Mouse (Mus musculus) hindbrain, embryonic 14.5 days (tissue): ENCODE data around the gene Tfr2. TPM values are rescaled to one million over a fixed set of nuclear protein-coding genes. Genes with fewer than 3 reads are reported as not detected.
A peak's percentile ranks its signal among the peaks of the same experiment; 100 is the strongest.

ENCODE experiments used
- ATAC-seq: fragments of 200-750 bp; cut with Nextera tagmentation; 2 replicates; pipeline ENCODE4 v1.8.0; 2017; ENCODE audit warnings: moderate number of reproducible peaks, mild to moderate bottlenecking, moderate TSS enrichment, moderate library complexity; ENCODE audit not compliant: low FRiP score
- DNase-seq: peaks from one replicate; pipeline ENCODE4 v3.0.0-alpha.2; 2015; ENCODE audit warnings: low spot score
- H3K27ac ChIP-seq: fragments of 300-500 bp; sonication (generic); 2 replicates; pipeline ENCODE4 v1.5.1; 2014; ENCODE audit warnings: mild to moderate bottlenecking, moderate library complexity
- H3K27me3 ChIP-seq: fragments of 300-500 bp; sonication (generic); 2 replicates; pipeline ENCODE4 v1.6.1; 2014; ENCODE audit warnings: mild to moderate bottlenecking, low read length, mixed read lengths; ENCODE audit not compliant: control insufficient read depth, insufficient read depth
- H3K36me3 ChIP-seq: fragments of 300-500 bp; sonication (generic); replicated peaks from 2 replicates; pipeline ENCODE4 v1.6.1; 2014; ENCODE audit not compliant: control insufficient read depth, insufficient read depth
- H3K4me1 ChIP-seq: fragments of 300-500 bp; sonication (generic); replicated peaks from 2 replicates; pipeline ENCODE4 v1.6.1; 2014; ENCODE audit warnings: antibody characterized with exemption, low read length, mixed read lengths; ENCODE audit not compliant: control insufficient read depth, insufficient read depth
- H3K4me2 ChIP-seq: fragments of 300-500 bp; sonication (generic); replicated peaks from 2 replicates; pipeline ENCODE4 v1.6.1; 2014; ENCODE audit warnings: mild to moderate bottlenecking, moderate library complexity
- H3K4me3 ChIP-seq: fragments of 300-500 bp; sonication (generic); replicated peaks from 2 replicates; pipeline ENCODE4 v1.5.1; 2014; ENCODE audit warnings: mild to moderate bottlenecking, low read length
- H3K9ac ChIP-seq: fragments of 300-500 bp; sonication (generic); 2 replicates; pipeline ENCODE4 v1.6.1; 2014
- H3K9me3 ChIP-seq: fragments of 300-500 bp; sonication (generic); 2 replicates; pipeline ENCODE4 v1.6.1; 2016; ENCODE audit warnings: low read length; ENCODE audit not compliant: control insufficient read depth
- WGBS: fragments of 180-500 bp; shearing (Covaris S2); extraction: QIAGEN DNeasy Blood & Tissue Kit; methylation state at CpG from one replicate; pipeline ENCODE4 v1.1.7; 2014; 5-methylcytosine and 5-hydroxymethylcytosine counted together
- polyA plus RNA-seq: library from polyadenylated mRNA; unstranded; fragments of >200 nt; fragmentation: Nextera tagmentation; extraction: Ambion mirVana; gene quantifications from 2 replicates; pipeline ENCODE4 v1.2.1, GENCODE M21; 2014

The Tfr2 gene
- polyA plus RNA-seq, 1 experiment from 2014 or later: 5.3 TPM

- H3K4me3 ChIP-seq: no peak overlapping the region; the same call in 1 of the 2 replicates
- ATAC-seq: no peak
- H3K27me3 ChIP-seq: peaks cover 12% of the 10 kb centered on the region; the same call in 1 of the 2 replicates
- H3K27ac ChIP-seq: no peak overlapping the region
- peak overlapping the region; percentile 43 for H3K4me2 ChIP-seq
- WGBS: 11% methylated on average over 26 of the region's 26 CpGs
- 0 out of 2 replicates have a peak, but pooled peaks cover 7% of the 10 kb centered on the region for H3K4me1 ChIP-seq
- H3K9me3 ChIP-seq: no peaks in the 10 kb centered on the region
- DNase-seq: no peak
- H3K9ac ChIP-seq: no peak overlapping the region; the same call in 1 of the 2 replicates
- H3K36me3 ChIP-seq: no peaks in the 10 kb centered on the region
These were observed 38.4 kb downstream of the Tfr2 start for GRCm38 (mm10) chr5:137607860-137608653.

- WGBS: 17% methylated on average over 23 of the region's 23 CpGs
- H3K9ac ChIP-seq: no peak overlapping the region
- no peak overlapping the region; the same call in 1 of the 2 replicates for H3K4me3 ChIP-seq
- peak overlapping the region; percentile 43 for H3K4me2 ChIP-seq
- H3K4me1 ChIP-seq: 0 out of 2 replicates have a peak, but pooled peaks cover 7% of the 10 kb centered on the region
- H3K27me3 ChIP-seq: peaks cover 12% of the 10 kb centered on the region; the same call in 1 of the 2 replicates
- DNase-seq: no peak
- H3K27ac ChIP-seq: no peak overlapping the region
- ATAC-seq: no peak
- H3K36me3 ChIP-seq: no peaks in the 10 kb centered on the region
- H3K9me3 ChIP-seq: no peaks in the 10 kb centered on the region
These were observed 39.1 kb downstream of the Tfr2 start for GRCm38 (mm10) chr5:137608654-137609190.

GRCm38 (mm10) chr5:137609292-137609691, 39.7 kb downstream of the Tfr2 start:
- Histone ChIP-seq H3K27me3 (peaks cover 12% of the 10 kb centered on the region; the same call in 1 of the 2 replicates), H3K9me3 (no peaks in the 10 kb centered on the region), H3K4me3 (no peak overlapping the region), H3K27ac (no peak overlapping the region), H3K4me2 (no peak overlapping the region), H3K36me3 (no peaks in the 10 kb centered on the region), H3K9ac (no peak overlapping the region), H3K4me1 (0 out of 2 replicates have a peak, but pooled peaks cover 7% of the 10 kb centered on the region)
- no peak for DNase-seq
- no peak for ATAC-seq
- 56% methylated on average over 3 of the region's 3 CpGs for WGBS

GRCm38 (mm10) chr5:137610056-137610455, 40.4 kb downstream of the Tfr2 start:
- 81% methylated on average over 4 of the region's 4 CpGs for WGBS
- peaks cover 12% of the 10 kb centered on the region; the same call in 1 of the 2 replicates for H3K27me3 ChIP-seq
- DNase-seq (no peak), ATAC-seq (no peak)
- H3K36me3 ChIP-seq: no peaks in the 10 kb centered on the region
- H3K9ac ChIP-seq: no peak overlapping the region
- peak overlapping the region; percentile 12; the same call in 1 of the 2 replicates for H3K4me2 ChIP-seq
- H3K4me3 ChIP-seq: no peak overlapping the region; the same call in 1 of the 2 replicates
- no peak overlapping the region for H3K27ac ChIP-seq
- 0 out of 2 replicates have a peak, but pooled peaks cover 7% of the 10 kb centered on the region for H3K4me1 ChIP-seq
- no peaks in the 10 kb centered on the region for H3K9me3 ChIP-seq

GRCm38 (mm10) chr5:137610548-137611244, 41.1 kb downstream of the Tfr2 start:
- ATAC-seq: no peak
- no peak for DNase-seq
- 0 out of 2 replicates have a peak overlapping the region, but pooled peaks have one; percentile 26 for H3K27ac ChIP-seq

GRCm38 (mm10) chr5:137611245-137611602, 41.6 kb downstream of the Tfr2 start:
- no peaks in the 10 kb centered on the region for H3K36me3 ChIP-seq
- H3K9ac ChIP-seq: peak overlapping the region; percentile 31; the same call in 1 of the 2 replicates
- H3K27me3 ChIP-seq: peaks cover 12% of the 10 kb centered on the region; the same call in 1 of the 2 replicates
- 0 out of 2 replicates have a peak, but pooled peaks cover 7% of the 10 kb centered on the region for H3K4me1 ChIP-seq
- H3K9me3 ChIP-seq: no peaks in the 10 kb centered on the region
- DNase-seq (no peak), ATAC-seq (no peak)
- no peak overlapping the region; the same call in 1 of the 2 replicates for H3K4me2 ChIP-seq
- H3K27ac ChIP-seq: 0 out of 2 replicates have a peak overlapping the region, but pooled peaks have one; percentile 26
- 32% methylated on average over 6 of the region's 6 CpGs for WGBS
- no peak overlapping the region for H3K4me3 ChIP-seq

More at GRCm38 (mm10) chr5:137610548-137611244, 41.1 kb downstream of the Tfr2 start:
- Histone ChIP-seq H3K36me3 (no peaks in the 10 kb centered on the region), H3K4me3 (no peak overlapping the region; the same call in 1 of the 2 replicates), H3K9ac (peak overlapping the region; percentile 31; the same call in 1 of the 2 replicates), H3K27me3 (peaks cover 12% of the 10 kb centered on the region; the same call in 1 of the 2 replicates), H3K4me2 (peak overlapping the region; percentile 12; the same call in 1 of the 2 replicates), H3K4me1 (0 out of 2 replicates have a peak, but pooled peaks cover 7% of the 10 kb centered on the region), H3K9me3 (no peaks in the 10 kb centered on the region)
- WGBS: 24% methylated on average over 10 of the region's 12 CpGs

- no peak overlapping the region for H3K4me3 ChIP-seq
- H3K9ac ChIP-seq: no peak overlapping the region
- DNase-seq: no peak
- no peaks in the 10 kb centered on the region for H3K36me3 ChIP-seq
- H3K4me1 ChIP-seq: 0 out of 2 replicates have a peak, but pooled peaks cover 5% of the 10 kb centered on the region
- H3K27ac ChIP-seq: no peak overlapping the region
- H3K4me2 ChIP-seq: no peak overlapping the region
- H3K27me3 ChIP-seq: peaks cover 8% of the 10 kb centered on the region; the same call in 1 of the 2 replicates
- WGBS: 70% methylated on average over 5 of the region's 5 CpGs
- no peak for ATAC-seq
- H3K9me3 ChIP-seq: no peaks in the 10 kb centered on the region
These were observed 43.4 kb downstream of the Tfr2 start for GRCm38 (mm10) chr5:137613076-137613475.

- H3K36me3 ChIP-seq: no peaks in the 10 kb centered on the region
- H3K9me3 ChIP-seq: no peaks in the 10 kb centered on the region
- H3K4me2 ChIP-seq: no peak within 1 kb of the TSS
- DNase-seq: no peak
- 0 out of 2 replicates have a peak, but pooled peaks cover 3% of the 10 kb centered on the region for H3K27me3 ChIP-seq
- H3K9ac ChIP-seq: no peak within 1 kb of the TSS
- H3K4me3 ChIP-seq: no peak within 1 kb of the TSS
- H3K27ac ChIP-seq: no peak within 1 kb of the TSS
- 64% methylated on average over 11 of the region's 11 CpGs for WGBS
- no peak for ATAC-seq
- 0 out of 2 replicates have a peak, but pooled peaks cover under 1% of the 10 kb centered on the region for H3K4me1 ChIP-seq
These were observed 43.9 kb downstream of the Tfr2 start, which contains the start of gene Pcolce for GRCm38 (mm10) chr5:137613550-137613949. TSS of gene Pcolce (minus strand) at chr5:137613784.
